Mouse (Mus musculus) spleen, adult 12 weeks (tissue): Measurements from ENCODE around the gene Slc8a1.

ENCODE experiments used
- DNase-seq: peaks from one replicate; pipeline ENCODE4 v3.0.0; 2022; ENCODE audit warnings: low spot score

Gene Slc8a1

DNA sequence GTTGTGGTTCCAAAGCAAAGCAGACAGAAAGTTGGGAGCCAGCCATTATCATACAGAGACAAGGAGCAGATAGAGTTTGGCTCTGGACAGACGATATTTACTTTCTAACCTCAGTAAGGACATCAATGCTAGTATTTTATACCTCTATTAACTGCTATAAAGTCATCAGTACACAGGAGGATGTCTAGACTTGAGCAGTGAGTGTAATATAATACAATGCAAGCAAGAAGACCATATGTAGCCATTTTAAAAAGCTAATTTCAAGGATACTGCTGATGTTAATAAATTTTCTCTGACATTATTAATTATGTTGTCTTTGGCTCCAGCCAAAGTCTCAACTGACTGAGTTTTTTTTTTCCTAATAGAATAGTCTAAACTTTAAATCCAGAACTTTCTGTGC, 402.7 kb downstream of the Slc8a1 start:
- no peak for DNase-seq
